Mouse (Mus musculus): ENCODE results near the gene Klk1. TPM values are rescaled to one million over a fixed set of nuclear protein-coding genes. Genes with fewer than 3 reads are reported as not detected.

Gene Klk1
- polyA plus RNA-seq (2012; rRNA removed), result 0.08 and 0.67 TPM in 2 replicates

DNA sequence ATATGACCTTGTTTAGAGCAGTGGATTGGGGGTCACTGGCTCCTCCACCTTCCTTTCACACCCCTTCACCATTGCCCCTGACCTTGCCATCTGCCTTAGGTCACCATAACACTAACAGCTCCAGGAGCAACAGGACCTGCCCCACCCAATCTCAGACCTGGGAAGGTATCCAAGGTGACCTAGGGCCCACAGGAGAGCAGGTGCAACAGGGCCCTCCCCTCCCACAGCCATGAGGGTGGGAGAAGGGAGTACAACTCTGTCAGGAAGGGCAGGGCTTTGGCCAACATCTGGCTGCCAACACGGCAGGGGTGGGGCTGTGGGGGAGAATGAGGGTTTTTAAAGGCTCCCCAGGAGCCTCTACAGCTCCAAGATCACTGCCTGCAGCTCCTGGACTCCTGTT lies at the start of gene Klk1:
Klk1 (plus strand) TSS at position 285 of the 400 bp plus-strand sequence.

GRCm38 (mm10) chr7:44187936-44188335 lies 37.2 kb upstream of the Klk1 start, which contains the start of gene Klk1b24:
Klk1b24 (plus strand) TSS chr7:44188236.

GRCm38 (mm10) chr7:44197891-44198290 lies 27.3 kb upstream of the Klk1 start, which contains the start of gene Klk1b3:
Klk1b3 (plus strand) TSS chr7:44198191.

GRCm38 (mm10) chr7:44207135-44207534 lies 18.0 kb upstream of the Klk1 start, which contains the start of gene Klk1b4:
Klk1b4 (plus strand) TSS chr7:44207435.

DNA sequence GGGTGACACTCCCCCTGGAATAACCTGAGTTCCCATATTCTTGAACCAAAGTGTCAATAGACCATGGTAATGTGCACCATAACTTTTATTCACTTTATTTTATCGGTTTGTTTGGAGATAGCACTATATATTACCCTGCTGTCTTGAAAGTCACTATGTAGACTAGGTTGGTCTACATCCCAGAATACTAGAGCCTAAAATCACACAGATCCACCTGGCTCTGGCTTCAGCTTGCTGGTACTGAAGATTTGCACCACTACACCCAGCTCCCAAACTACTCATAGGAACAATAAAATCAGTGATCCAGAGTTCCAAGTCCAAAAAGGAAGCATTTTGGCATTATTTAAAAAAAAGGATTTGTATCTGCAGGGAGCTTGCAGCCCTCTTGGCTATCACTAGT lies 9.5 kb upstream of the Klk1 start, which contains the start of gene Klk1b5:
Klk1b5 (plus strand) TSS at position 301 of the 400 bp plus-strand sequence.

DNA sequence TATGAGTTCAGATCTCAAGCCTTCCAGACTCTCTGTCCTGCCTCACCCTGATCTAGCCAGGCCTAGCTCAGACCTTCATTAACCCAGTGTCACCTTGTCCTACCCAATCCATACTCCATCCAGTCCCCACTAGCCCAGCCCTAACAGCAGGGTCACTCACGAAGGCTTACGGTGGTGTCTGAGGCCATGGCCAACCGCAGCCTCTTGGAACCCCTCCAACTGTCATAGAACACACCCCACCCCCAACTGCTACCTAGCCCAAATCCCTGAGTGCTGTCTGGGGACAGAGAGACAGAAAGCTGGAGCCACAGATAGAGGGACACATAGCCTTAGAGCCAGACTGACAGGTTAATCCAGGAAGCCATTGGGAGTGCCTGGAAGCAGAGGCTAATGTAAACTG lies 10.7 kb downstream of the Klk1 start, which contains the start of gene Gm36864:
Gm36864 (plus strand) TSS at position 269 of the 400 bp plus-strand sequence.

DNA sequence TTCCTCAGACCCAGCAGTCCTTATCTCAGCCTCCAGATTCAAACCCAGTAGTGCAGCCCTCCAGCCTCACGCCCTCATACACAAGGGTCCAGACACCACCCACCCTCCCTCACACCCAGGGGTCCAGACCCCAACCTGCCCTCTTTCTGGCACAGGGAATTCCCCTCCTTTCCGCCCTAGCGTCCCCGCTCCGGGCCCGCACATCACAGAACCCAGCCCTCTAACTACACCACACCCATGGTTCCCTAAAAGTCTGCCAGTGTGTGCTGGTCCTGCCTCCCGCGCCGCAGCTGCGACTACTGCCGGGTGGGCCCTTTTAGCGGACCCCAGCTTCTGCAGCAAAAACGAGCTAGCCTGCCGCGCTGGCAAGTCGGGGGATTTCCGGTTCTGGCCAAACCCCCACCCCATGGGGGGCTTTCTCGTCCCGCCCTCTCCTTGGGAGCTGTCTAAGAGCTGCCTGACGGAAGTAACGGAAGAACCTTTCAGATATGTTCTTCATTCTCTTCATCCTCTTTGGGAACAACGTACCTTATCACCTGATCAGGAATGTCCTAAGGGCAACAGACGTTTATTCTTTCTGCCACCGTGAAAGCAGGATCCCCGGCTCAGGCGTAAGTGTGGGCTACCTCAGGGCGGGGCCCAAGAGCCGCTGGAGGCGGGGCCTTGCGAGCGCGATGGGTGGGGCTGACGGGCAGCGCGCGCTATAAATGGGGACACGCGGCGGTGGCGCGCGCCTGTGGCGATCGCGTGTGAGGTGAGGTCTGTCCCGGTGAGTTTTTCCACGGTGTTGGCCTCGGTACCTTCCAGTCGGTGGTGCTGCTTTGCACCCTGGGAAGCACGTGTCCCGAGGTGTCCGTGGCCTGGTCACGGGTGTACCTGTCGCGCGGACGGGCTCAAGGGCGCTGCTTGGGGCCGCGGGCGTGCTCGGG lies 21.2 kb downstream of the Klk1 start, which contains the start of the genes 1700028J19Rik and 2410002F23Rik:
1700028J19Rik (minus strand) TSS at position 641 of the 929 bp plus-strand sequence.
2410002F23Rik (plus strand) TSS at position 668 of the 929 bp plus-strand sequence.

DNA sequence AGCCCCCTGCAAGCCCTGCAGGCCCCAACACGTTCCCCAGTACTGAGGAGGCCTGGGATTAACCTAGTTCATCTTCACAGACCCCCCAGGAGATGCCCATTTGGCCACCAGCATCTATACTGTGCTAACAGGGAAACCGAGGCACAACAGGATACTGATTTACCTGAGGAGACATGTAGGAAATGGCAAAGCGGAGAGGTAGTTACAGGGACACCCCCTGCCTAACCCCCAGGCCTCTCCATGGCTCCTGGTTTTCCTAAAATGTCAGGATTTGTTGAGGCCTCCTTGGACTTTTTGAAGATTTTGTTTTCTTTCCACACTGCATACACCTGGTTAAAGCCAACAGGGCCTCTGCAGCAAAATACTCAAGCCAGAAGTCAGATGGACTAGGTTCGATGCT lies 32.1 kb downstream of the Klk1 start, which contains the start of gene Acp4:
Acp4 (minus strand) TSS at position 101 of the 400 bp plus-strand sequence.

DNA sequence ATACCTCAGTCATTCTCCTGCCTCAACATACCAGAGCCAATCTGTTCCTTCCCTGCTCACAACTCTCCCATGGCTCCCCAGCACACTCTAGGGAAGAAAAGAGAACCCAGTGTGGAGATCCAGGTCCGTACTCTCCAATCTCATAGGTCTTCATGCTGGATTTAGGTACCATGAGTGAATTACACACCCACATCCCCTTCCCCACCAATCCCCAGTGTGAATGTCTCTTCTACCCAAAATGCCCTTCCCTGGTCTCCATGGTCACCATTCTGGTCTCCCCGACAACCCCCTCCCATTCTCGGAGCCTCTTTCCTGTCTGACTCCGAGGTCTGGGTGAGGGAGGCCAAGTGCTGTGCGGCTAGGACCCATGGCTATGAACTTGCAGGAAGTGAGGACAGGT lies 36.0 kb downstream of the Klk1 start, which contains the start of gene Gm15517:
Gm15517 (plus strand) TSS at position 301 of the 400 bp plus-strand sequence.

Other genes starting within 250 kb of the Klk1 start
- gene Klk1b9, start 249.3 kb upstream of the Klk1 start, polyA plus RNA-seq (2012; rRNA removed), result not detected in 2 replicates
- gene Klk1b11, start 229.5 kb upstream of the Klk1 start, polyA plus RNA-seq (2012; rRNA removed), result not detected in 2 replicates
- not detected in 2 replicates for gene Klk1b26, start 213.2 kb upstream of the Klk1 start, polyA plus RNA-seq (2012; rRNA removed)
- 0.07 and 0.10 TPM in 2 replicates for gene Klk1b27, start 173.1 kb upstream of the Klk1 start, polyA plus RNA-seq (2012; rRNA removed)
- not detected in 2 replicates for gene Klk1b21, start 123.0 kb upstream of the Klk1 start, polyA plus RNA-seq (2012; rRNA removed)
- not detected in 2 replicates for gene Klk1b22, start 112.7 kb upstream of the Klk1 start, polyA plus RNA-seq (2012; rRNA removed)
- not detected in 2 replicates for gene Klk1b16, start 88.6 kb upstream of the Klk1 start, polyA plus RNA-seq (2012; rRNA removed)
- gene Klk1b24, start 37.1 kb upstream of the Klk1 start, polyA plus RNA-seq (2012; rRNA removed), result not detected in 2 replicates
- gene Klk1b3, start 27.2 kb upstream of the Klk1 start, polyA plus RNA-seq (2012; rRNA removed), result not detected in 2 replicates
- 0.13 and 0.50 TPM in 2 replicates for gene Klk1b4, start 17.9 kb upstream of the Klk1 start, polyA plus RNA-seq (2012; rRNA removed)
- not detected in 2 replicates for gene Klk1b5, start 9.4 kb upstream of the Klk1 start, polyA plus RNA-seq (2012; rRNA removed)
- gene Gm36864, start 10.8 kb downstream of the Klk1 start, polyA plus RNA-seq (2012; rRNA removed), result not detected in 2 replicates
- gene 1700028J19Rik, start 21.3 kb downstream of the Klk1 start, polyA plus RNA-seq (2012; rRNA removed), result 0.71 TPM in 2 replicates
- gene 2410002F23Rik, start 21.4 kb downstream of the Klk1 start, polyA plus RNA-seq (2012; rRNA removed), result 33.2 and 37.0 TPM in 2 replicates
- gene Acp4, start 32.0 kb downstream of the Klk1 start, polyA plus RNA-seq (2012; rRNA removed), result not detected in 2 replicates
- not detected in 2 replicates for gene Gm15517, start 36.1 kb downstream of the Klk1 start, polyA plus RNA-seq (2012; rRNA removed)
- 0.78 and 0.94 TPM in 2 replicates for gene Clec11a, start 81.5 kb downstream of the Klk1 start, polyA plus RNA-seq (2012; rRNA removed)
- gene Shank1, start 84.9 kb downstream of the Klk1 start, polyA plus RNA-seq (2012; rRNA removed), result 0.02 and 0.04 TPM in 2 replicates
- gene Syt3, start 158.7 kb downstream of the Klk1 start, polyA plus RNA-seq (2012; rRNA removed), result 0.02 and 0.04 TPM in 2 replicates
- gene 1700008O03Rik, start 160.5 kb downstream of the Klk1 start, polyA plus RNA-seq (2012; rRNA removed), result 0.19 and 0.22 TPM in 2 replicates
- gene Lrrc4b, start 203.7 kb downstream of the Klk1 start, polyA plus RNA-seq (2012; rRNA removed), result 0.02 TPM in 1 of 2 replicates, not detected in the other
- 52.0 and 53.0 TPM in 2 replicates for gene Aspdh, start 240.0 kb downstream of the Klk1 start, polyA plus RNA-seq (2012; rRNA removed)
- gene Josd2, start 242.6 kb downstream of the Klk1 start, polyA plus RNA-seq (2012; rRNA removed), result 121 and 139 TPM in 2 replicates

Data from liver, embryonic 18 days (tissue).